ENCODE assay signal across 8 mouse cellular contexts in the genomic region with DNA sequence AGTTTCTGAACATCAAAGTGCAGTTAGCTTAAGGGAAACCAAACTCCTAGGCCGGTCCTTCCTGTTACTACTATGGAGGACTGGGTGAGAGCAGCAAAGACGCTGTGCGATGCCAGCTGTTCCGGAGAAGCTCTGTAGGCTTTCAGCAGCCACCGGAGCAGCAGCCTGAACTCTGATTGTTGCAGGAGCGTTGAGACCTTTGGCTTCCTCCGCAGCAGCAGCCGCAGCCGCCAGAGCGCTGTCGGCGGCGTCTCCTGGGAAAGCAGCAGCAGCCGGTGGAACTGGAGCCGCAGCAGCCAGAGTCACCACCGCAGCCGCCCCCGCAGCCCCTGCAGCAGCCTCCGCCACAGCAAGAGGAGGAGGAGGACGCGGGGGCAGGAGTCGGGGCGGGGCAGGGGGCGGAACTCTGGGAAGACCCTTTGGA. TPM values are rescaled to one million over a fixed set of nuclear protein-coding genes. Genes with fewer than 3 reads are reported as not detected.
DNase-seq lines count a peak whose midpoint lies in the region; ATAC-seq lines count a peak whose summit lies in the region.

No protein-coding gene starts in this region.

- peak overlapping the region; percentile 71 for H3K4me2 ChIP-seq in hindbrain, embryonic 12.5 days (replicated peaks)
- peak overlapping the region; percentile 82 for H3K4me2 ChIP-seq in midbrain, embryonic 14.5 days (ENCODE audit: low read length)
- peak overlapping the region; percentile 82 for H3K4me2 ChIP-seq in stomach, embryonic 16.5 days (ENCODE audit: low read depth, low read length)

- ATAC-seq in hindbrain, embryonic 12.5 days (ENCODE audit: low FRiP score): peak; percentile 88
- ATAC-seq in midbrain, embryonic 14.5 days (ENCODE audit: low FRiP score, low TSS enrichment): peak; percentile 79; the same call in 1 of the 2 replicates
- peak; percentile 47; the same call in 1 of the 2 replicates for ATAC-seq in stomach, embryonic 16.5 days (ENCODE audit: insufficient read depth, low FRiP score)

- peaks cover 4% of the 10 kb centered on the region; the same call in 1 of the 2 replicates for H3K27me3 ChIP-seq in hindbrain, embryonic 12.5 days
- no peaks in the 10 kb centered on the region for H3K27me3 ChIP-seq in midbrain, embryonic 14.5 days (ENCODE audit: control insufficient read depth, insufficient read depth, low read length)
- no peaks in the 10 kb centered on the region for H3K27me3 ChIP-seq in stomach, embryonic 16.5 days (ENCODE audit: control insufficient read depth, insufficient read depth, low read length)

- peaks cover 11% of the 10 kb centered on the region; the same call in 1 of the 2 replicates for H3K4me1 ChIP-seq in hindbrain, embryonic 12.5 days
- H3K4me1 ChIP-seq in midbrain, embryonic 14.5 days (ENCODE audit: control insufficient read depth, insufficient read depth, low read length): no peaks in the 10 kb centered on the region
- H3K4me1 ChIP-seq in stomach, embryonic 16.5 days (ENCODE audit: control insufficient read depth, insufficient read depth, low read length): no peaks in the 10 kb centered on the region

- H3K36me3 ChIP-seq in hindbrain, embryonic 12.5 days: no peaks in the 10 kb centered on the region
- H3K36me3 ChIP-seq in midbrain, embryonic 14.5 days (ENCODE audit: control insufficient read depth, insufficient read depth, low read length): no peaks in the 10 kb centered on the region
- H3K36me3 ChIP-seq in stomach, embryonic 16.5 days (ENCODE audit: control insufficient read depth, insufficient read depth, low read length): no peaks in the 10 kb centered on the region

- no peaks in the 10 kb centered on the region for H3K9me3 ChIP-seq in hindbrain, embryonic 12.5 days (replicated peaks)
- no peaks in the 10 kb centered on the region for H3K9me3 ChIP-seq in midbrain, embryonic 14.5 days (ENCODE audit: control insufficient read depth, low read length)
- H3K9me3 ChIP-seq in stomach, embryonic 16.5 days (replicated peaks; ENCODE audit: control insufficient read depth, low read length): no peaks in the 10 kb centered on the region

- peak overlapping the region; percentile 41 for H3K4me3 ChIP-seq in hindbrain, embryonic 12.5 days
- H3K4me3 ChIP-seq in midbrain, embryonic 14.5 days (replicated peaks; ENCODE audit: low read depth, low read length): peak overlapping the region; percentile 51
- H3K4me3 ChIP-seq in stomach, embryonic 16.5 days (replicated peaks; ENCODE audit: low read length): peak overlapping the region; percentile 49

- WGBS in hindbrain, embryonic 12.5 days: 2% methylated on average over 24 of the region's 24 CpGs
- 0% methylated on average over 24 of the region's 24 CpGs for WGBS in midbrain, embryonic 14.5 days
- under 1% methylated on average over 24 of the region's 24 CpGs for WGBS in stomach, embryonic 16.5 days

- DNase-seq in urinary bladder, adult 18-20 months (ENCODE audit: low spot score in 2 of 2): peak; percentile 1 to 20
- no peak for DNase-seq in urinary bladder, postnatal 10 days (ENCODE audit: low spot score)
- peak; percentile 34 for DNase-seq in fibroblast of lung, adult 2 months (ENCODE audit: low read depth)
- DNase-seq in left cerebral cortex, adult 11 months (ENCODE audit: low spot score): peak; percentile 13
- DNase-seq in midbrain, embryonic 14.5 days: peak; percentile 83
- no peak for DNase-seq in T-cell, adult 2 months (ENCODE audit: low spot score)

- H3K9ac ChIP-seq in hindbrain, embryonic 12.5 days: peak overlapping the region; percentile 41
- peak overlapping the region; percentile 62 for H3K9ac ChIP-seq in midbrain, embryonic 14.5 days (replicated peaks; ENCODE audit: low read length)
- H3K9ac ChIP-seq in stomach, embryonic 16.5 days (ENCODE audit: low read length): peak overlapping the region; percentile 63

- peak overlapping the region; percentile 55 for H3K27ac ChIP-seq in hindbrain, embryonic 12.5 days
- peak overlapping the region; percentile 53; the same call in 1 of the 2 replicates for H3K27ac ChIP-seq in midbrain, embryonic 14.5 days (replicated peaks; ENCODE audit: low read depth, low read length)
- no peak overlapping the region for H3K27ac ChIP-seq in stomach, embryonic 16.5 days (ENCODE audit: low read length)

RNA-seq across cellular contexts. Expression of gene Crct1, which starts 1.1 kb away (rescaled TPM):
- 0.41 TPM in 1 of 2 replicates, not detected in the other for polyA plus RNA-seq in hindbrain, embryonic 12.5 days (2016; fragmentation: Nextera tagmentation; extraction: Ambion mirVana)
- polyA plus RNA-seq in midbrain, embryonic 14.5 days (2014; fragmentation: Nextera tagmentation; extraction: Ambion mirVana): 0.63 and 2.5 TPM in 2 replicates
- 83.5 and 173 TPM in 2 replicates for polyA plus RNA-seq in stomach, embryonic 16.5 days (2015; fragmentation: Nextera tagmentation; extraction: Ambion mirVana)

RNA-seq across cellular contexts. Expression of gene Lce1m, which starts 4.5 kb away (rescaled TPM):
- not detected in 2 replicates for polyA plus RNA-seq in hindbrain, embryonic 12.5 days (2016; fragmentation: Nextera tagmentation; extraction: Ambion mirVana)
- polyA plus RNA-seq in midbrain, embryonic 14.5 days (2014; fragmentation: Nextera tagmentation; extraction: Ambion mirVana): not detected in 2 replicates
- polyA plus RNA-seq in stomach, embryonic 16.5 days (2015; fragmentation: Nextera tagmentation; extraction: Ambion mirVana): 0.15 TPM in 1 of 2 replicates, not detected in the other

RNA-seq across cellular contexts. Expression of gene Lce3f, which starts 22.4 kb away (rescaled TPM):
- polyA plus RNA-seq in hindbrain, embryonic 12.5 days (2016; fragmentation: Nextera tagmentation; extraction: Ambion mirVana): 0.42 TPM in 1 of 2 replicates, not detected in the other
- polyA plus RNA-seq in midbrain, embryonic 14.5 days (2014; fragmentation: Nextera tagmentation; extraction: Ambion mirVana): not detected in 2 replicates
- polyA plus RNA-seq in stomach, embryonic 16.5 days (2015; fragmentation: Nextera tagmentation; extraction: Ambion mirVana): 25.6 and 36.2 TPM in 2 replicates

RNA-seq across cellular contexts. Expression of gene Lce3e, which starts 47.5 kb away (rescaled TPM):
- not detected in 2 replicates for polyA plus RNA-seq in hindbrain, embryonic 12.5 days (2016; fragmentation: Nextera tagmentation; extraction: Ambion mirVana)
- polyA plus RNA-seq in midbrain, embryonic 14.5 days (2014; fragmentation: Nextera tagmentation; extraction: Ambion mirVana): not detected in 2 replicates
- polyA plus RNA-seq in stomach, embryonic 16.5 days (2015; fragmentation: Nextera tagmentation; extraction: Ambion mirVana): 5.9 TPM in 2 replicates

RNA-seq across cellular contexts. Expression of gene Gm4858, which starts 54.2 kb away (rescaled TPM):
- not detected in 2 replicates for polyA plus RNA-seq in hindbrain, embryonic 12.5 days (2016; fragmentation: Nextera tagmentation; extraction: Ambion mirVana)
- not detected in 2 replicates for polyA plus RNA-seq in midbrain, embryonic 14.5 days (2014; fragmentation: Nextera tagmentation; extraction: Ambion mirVana)
- not detected in 2 replicates for polyA plus RNA-seq in stomach, embryonic 16.5 days (2015; fragmentation: Nextera tagmentation; extraction: Ambion mirVana)

Comparison
In these comparisons a context has a peak if more than half of its experiments do, and no peak if none do; other contexts are left out.
1. DNase-seq: peak in urinary bladder, adult 18-20 months (2 of 2), fibroblast of lung, adult 2 months (single experiment), left cerebral cortex, adult 11 months (single experiment) and midbrain, embryonic 14.5 days (single experiment); none in urinary bladder, postnatal 10 days (single experiment) and T-cell, adult 2 months (single experiment).
2. RNA of gene Crct1, which starts 1.1 kb away (polyA plus RNA-seq): 83.5 to 173 TPM in stomach, embryonic 16.5 days; 0.63 to 2.5 TPM in midbrain, embryonic 14.5 days and 0.41 TPM in hindbrain, embryonic 12.5 days; every median in the first group is over 10 times any median in the second.
3. RNA of gene Lce3f, which starts 22.4 kb away (polyA plus RNA-seq): 25.6 to 36.2 TPM in stomach, embryonic 16.5 days; 0.42 TPM in hindbrain, embryonic 12.5 days and not detected in midbrain, embryonic 14.5 days; every median in the first group is over 10 times any median in the second.
4. Peak in every context shown above with its lines, with median percentiles within 50 percentile points of each other: ATAC-seq, H3K4me2 ChIP-seq, H3K4me3 ChIP-seq and H3K9ac ChIP-seq.